Mouse (Mus musculus) testis, adult 2 months (tissue): ENCODE measurements around the gene Anp32a. TPM values are rescaled to one million over a fixed set of nuclear protein-coding genes. Genes with fewer than 3 reads are reported as not detected.

ENCODE experiments used
- H3K27ac ChIP-seq: fragments of 200-500 bp; 2 replicates; pipeline ENCODE4 v1.5.1; 2012; ENCODE audit warnings: low read depth, low read length; ENCODE audit not compliant: control insufficient read depth, insufficient read depth
- H3K27me3 ChIP-seq: fragments of 200-500 bp; 2 replicates; pipeline ENCODE4 v1.6.1; 2012; ENCODE audit warnings: mild to moderate bottlenecking, low read length, moderate library complexity; ENCODE audit not compliant: control insufficient read depth, insufficient read depth
- H3K36me3 ChIP-seq: fragments of 200-500 bp; 2 replicates; pipeline ENCODE4 v1.6.1; 2012; ENCODE audit warnings: mild to moderate bottlenecking, low read length; ENCODE audit not compliant: control insufficient read depth, insufficient read depth
- H3K4me1 ChIP-seq: fragments of 200-500 bp; 2 replicates; pipeline ENCODE4 v1.6.1; 2012; ENCODE audit warnings: low read length; ENCODE audit not compliant: control insufficient read depth, insufficient read depth
- H3K4me3 ChIP-seq: fragments of 200-500 bp; 2 replicates; pipeline ENCODE4 v1.5.1; 2012; ENCODE audit warnings: low read depth, mild to moderate bottlenecking, low read length, moderate library complexity, mixed read lengths; ENCODE audit not compliant: control insufficient read depth
- CTCF ChIP-seq: fragments of 200-500 bp; IDR thresholded peaks from 2 replicates; pipeline ENCODE4 v1.5.1; 2012; ENCODE audit warnings: low read depth, mild to moderate bottlenecking, inconsistent platforms, low read length, moderate library complexity; ENCODE audit not compliant: control insufficient read depth, insufficient read depth, insufficient replicate concordance
- POLR2A ChIP-seq: fragments of 200-500 bp; IDR thresholded peaks from 2 replicates; pipeline ENCODE4 v1.6.1; 2012; ENCODE audit warnings: low read depth, mild to moderate bottlenecking, inconsistent platforms, low read length, moderate library complexity; ENCODE audit not compliant: control insufficient read depth
- polyA plus RNA-seq: library from polyadenylated mRNA; depleted of rRNA; stranded (reverse); fragments of >200 nt; gene quantifications from 2 replicates; pipeline ENCODE4 v1.2.3, GENCODE M21; 2012

Anp32a gene
- polyA plus RNA-seq, 1 experiment = 7.2 TPM

GRCm38 (mm10) chr9:62370648-62371280, 29.7 kb downstream of the Anp32a start:
- Histone ChIP-seq H3K36me3 (no peaks in the 10 kb centered on the region), H3K4me3 (no peak overlapping the region), H3K27ac (no peak overlapping the region), H3K27me3 (no peaks in the 10 kb centered on the region), H3K4me1 (peaks cover 11% of the 10 kb centered on the region)
- TF ChIP-seq CTCF = no peak
- TF ChIP-seq POLR2A = no peak

GRCm38 (mm10) chr9:62371745-62372555, 30.9 kb downstream of the Anp32a start:
- H3K4me3 ChIP-seq = no peak overlapping the region
- TF ChIP-seq CTCF (no peak), POLR2A (no peak)
- peaks cover 4% of the 10 kb centered on the region for H3K4me1 ChIP-seq
- no peaks in the 10 kb centered on the region for H3K27me3 ChIP-seq
- H3K27ac ChIP-seq = no peak overlapping the region
- H3K36me3 ChIP-seq = no peaks in the 10 kb centered on the region

DNA sequence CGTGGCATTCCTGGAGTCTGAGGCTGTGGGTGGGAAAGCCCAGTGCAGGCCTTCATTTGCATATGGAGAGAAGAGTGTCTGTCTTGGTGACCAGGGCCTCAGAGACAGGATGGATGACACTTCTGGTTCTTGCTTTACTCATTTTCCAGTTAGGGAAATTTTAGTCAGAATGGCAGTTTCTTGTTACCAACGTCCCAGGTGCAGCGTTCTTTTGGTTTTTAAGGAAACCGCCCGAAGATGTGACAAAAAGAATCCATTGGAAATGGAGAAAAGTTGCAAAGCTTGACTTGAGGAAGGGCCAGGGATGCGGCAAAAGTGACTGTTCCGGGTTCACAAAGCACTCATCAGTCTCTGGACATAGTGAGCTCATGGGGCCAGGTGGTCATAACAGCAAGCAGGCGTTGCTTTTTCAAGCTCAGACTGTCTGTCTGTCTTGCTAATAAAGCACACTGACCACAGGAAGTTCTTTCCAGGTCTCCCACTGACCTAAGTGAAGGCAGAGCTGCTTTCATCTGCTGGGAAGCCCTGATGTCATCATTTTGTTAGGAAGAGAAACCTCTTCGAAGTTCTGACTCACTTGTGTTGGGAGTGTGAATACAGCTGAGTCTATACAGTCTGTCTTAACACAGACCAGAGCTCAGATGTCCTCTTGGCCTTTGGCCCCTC, 31.6 kb downstream of the Anp32a start:
- no peak overlapping the region for H3K27ac ChIP-seq
- H3K4me1 ChIP-seq = peaks cover 3% of the 10 kb centered on the region; the same call in 1 of the 2 replicates
- no peak overlapping the region for H3K4me3 ChIP-seq
- no peaks in the 10 kb centered on the region for H3K27me3 ChIP-seq
- H3K36me3 ChIP-seq = no peaks in the 10 kb centered on the region
- TF ChIP-seq CTCF (no peak), POLR2A (no peak)

- TF ChIP-seq POLR2A (no peak), CTCF (peak; percentile 85)
- no peaks in the 10 kb centered on the region for H3K36me3 ChIP-seq
- no peak overlapping the region for H3K27ac ChIP-seq
- H3K4me3 ChIP-seq = no peak overlapping the region
- no peaks in the 10 kb centered on the region for H3K27me3 ChIP-seq
- no peaks in the 10 kb centered on the region for H3K4me1 ChIP-seq
Measured at GRCm38 (mm10) chr9:62373222-62374123, 32.4 kb downstream of the Anp32a start.

- TF ChIP-seq CTCF (no peak), POLR2A (no peak)
- Histone ChIP-seq H3K4me1 (no peaks in the 10 kb centered on the region), H3K27ac (no peak overlapping the region), H3K27me3 (no peaks in the 10 kb centered on the region), H3K36me3 (no peaks in the 10 kb centered on the region), H3K4me3 (no peak overlapping the region)
Measured at GRCm38 (mm10) chr9:62374276-62374675, 33.2 kb downstream of the Anp32a start.

DNA sequence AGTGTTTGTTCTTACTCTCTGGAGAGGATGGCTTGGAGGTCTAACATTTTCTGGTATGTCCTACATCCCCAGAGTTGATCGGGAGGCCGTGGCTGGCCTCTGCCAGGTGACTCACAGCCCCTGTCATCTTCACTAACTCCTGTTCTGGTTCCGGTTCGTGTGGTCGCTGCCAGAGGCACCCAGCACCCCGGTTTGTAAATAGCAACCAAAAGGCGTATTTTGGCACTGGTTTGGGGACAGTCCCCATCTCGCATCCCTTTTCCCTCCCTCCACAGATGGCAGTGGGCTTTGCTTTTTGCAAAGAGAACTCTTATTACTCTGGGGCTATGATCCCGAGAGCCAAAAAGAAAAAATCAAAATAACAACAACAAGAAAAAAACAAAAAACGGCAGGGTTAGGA, 36.8 kb downstream of the Anp32a start:
- H3K27me3 ChIP-seq = no peaks in the 10 kb centered on the region
- H3K4me3 ChIP-seq = no peak overlapping the region
- H3K36me3 ChIP-seq = no peaks in the 10 kb centered on the region
- no peak for TF ChIP-seq POLR2A
- TF ChIP-seq CTCF = no peak
- no peaks in the 10 kb centered on the region for H3K4me1 ChIP-seq
- no peak overlapping the region for H3K27ac ChIP-seq
